Mouse (Mus musculus) forebrain, embryonic 10.5 days (tissue): Measurements from ENCODE around the gene Osbpl8. TPM values are rescaled to one million over a fixed set of nuclear protein-coding genes. Genes with fewer than 3 reads are reported as not detected.
A peak's percentile ranks its signal among the peaks of the same experiment; 100 is the strongest.

Source experiments
- DNase-seq: peaks from one replicate; pipeline ENCODE4 v3.0.0-alpha.2; 2017; ENCODE audit warnings: low spot score; ENCODE audit errors: extremely low spot score
- H3K27ac ChIP-seq: fragments of 300-500 bp; sonication (generic); 2 replicates; pipeline ENCODE4 v1.5.1; 2016; ENCODE audit warnings: mild to moderate bottlenecking
- H3K27me3 ChIP-seq: fragments of 300-500 bp; sonication (generic); 2 replicates; pipeline ENCODE4 v1.6.1; 2016; ENCODE audit warnings: mild to moderate bottlenecking; ENCODE audit not compliant: poor library complexity, severe bottlenecking
- H3K36me3 ChIP-seq: fragments of 300-500 bp; sonication (generic); replicated peaks from 2 replicates; pipeline ENCODE4 v1.6.1; 2016; ENCODE audit warnings: mild to moderate bottlenecking, moderate library complexity
- H3K4me1 ChIP-seq: fragments of 300-500 bp; sonication (generic); 2 replicates; pipeline ENCODE4 v1.6.1; 2016
- H3K4me3 ChIP-seq: fragments of 300-500 bp; sonication (generic); 2 replicates; pipeline ENCODE4 v1.5.1; 2016; ENCODE audit warnings: mild to moderate bottlenecking, moderate library complexity
- H3K9me3 ChIP-seq: fragments of 300-500 bp; sonication (generic); 2 replicates; pipeline ENCODE4 v1.6.1; 2016; ENCODE audit warnings: mild to moderate bottlenecking, moderate library complexity
- WGBS: fragments of 180-500 bp; shearing (Covaris S2); methylation state at CpG from one replicate; pipeline ENCODE4 v1.1.7; 2016; 5-methylcytosine and 5-hydroxymethylcytosine counted together
- polyA plus RNA-seq: library from polyadenylated mRNA; unstranded; fragments of >200 nt; fragmentation: Nextera tagmentation; extraction: Ambion mirVana; gene quantifications from 2 replicates; pipeline ENCODE4 v1.2.1, GENCODE M21; 2016

The Osbpl8 gene
- polyA plus RNA-seq, 1 experiment from 2014 or later = 8.2 TPM

GRCm38 (mm10) chr10:111327957-111328356 lies 163.4 kb downstream of the Osbpl8 start:
- Histone ChIP-seq H3K27me3 (no peaks in the 10 kb centered on the region), H3K27ac (no peak overlapping the region), H3K4me3 (no peak overlapping the region), H3K9me3 (no peaks in the 10 kb centered on the region), H3K4me1 (no peaks in the 10 kb centered on the region), H3K36me3 (no peaks in the 10 kb centered on the region)
- no peak for DNase-seq
- WGBS = 86% methylated on average over 4 of the region's 4 CpGs

- Histone ChIP-seq H3K9me3 (no peaks in the 10 kb centered on the region), H3K27me3 (no peaks in the 10 kb centered on the region), H3K36me3 (no peaks in the 10 kb centered on the region), H3K4me1 (no peaks in the 10 kb centered on the region), H3K27ac (no peak overlapping the region), H3K4me3 (no peak overlapping the region)
- 83% methylated on average over 5 of the region's 5 CpGs for WGBS
- no peak for DNase-seq
Observed at GRCm38 (mm10) chr10:111329326-111329725, 164.8 kb downstream of the Osbpl8 start.

GRCm38 (mm10) chr10:111334902-111335301 lies 170.3 kb downstream of the Osbpl8 start:
- WGBS = 97% methylated on average over 2 of the region's 2 CpGs
- Histone ChIP-seq H3K4me1 (peaks cover 11% of the 10 kb centered on the region), H3K27me3 (no peaks in the 10 kb centered on the region), H3K9me3 (no peaks in the 10 kb centered on the region), H3K36me3 (no peaks in the 10 kb centered on the region), H3K4me3 (no peak overlapping the region), H3K27ac (no peak overlapping the region)
- no peak for DNase-seq

- WGBS = 20% methylated on average over 29 of the region's 29 CpGs
- Histone ChIP-seq H3K9me3 (no peaks in the 10 kb centered on the region), H3K4me1 (peaks cover 11% of the 10 kb centered on the region), H3K4me3 (peak overlapping the region; percentile 30), H3K27me3 (no peaks in the 10 kb centered on the region), H3K36me3 (no peaks in the 10 kb centered on the region), H3K27ac (peak overlapping the region; percentile 42; the same call in 1 of the 2 replicates)
- peak; percentile 41 for DNase-seq
Observed at GRCm38 (mm10) chr10:111335517-111336352, 171.2 kb downstream of the Osbpl8 start.

GRCm38 (mm10) chr10:111336353-111336713 lies 171.8 kb downstream of the Osbpl8 start:
- H3K4me3 ChIP-seq = peak overlapping the region; percentile 30
- H3K27ac ChIP-seq = peak overlapping the region; percentile 42; the same call in 1 of the 2 replicates
- 14% methylated on average over 10 of the region's 10 CpGs for WGBS
- H3K9me3 ChIP-seq = no peaks in the 10 kb centered on the region
- DNase-seq = no peak
- no peaks in the 10 kb centered on the region for H3K36me3 ChIP-seq
- no peaks in the 10 kb centered on the region for H3K27me3 ChIP-seq
- peaks cover 11% of the 10 kb centered on the region for H3K4me1 ChIP-seq

GRCm38 (mm10) chr10:111339296-111339695 lies 174.7 kb downstream of the Osbpl8 start:
- no peaks in the 10 kb centered on the region for H3K27me3 ChIP-seq
- no peak for DNase-seq
- H3K27ac ChIP-seq = no peak overlapping the region
- 92% methylated on average over 11 of the region's 11 CpGs for WGBS
- no peak overlapping the region for H3K4me3 ChIP-seq
- H3K4me1 ChIP-seq = peaks cover 11% of the 10 kb centered on the region
- no peaks in the 10 kb centered on the region for H3K36me3 ChIP-seq
- no peaks in the 10 kb centered on the region for H3K9me3 ChIP-seq

GRCm38 (mm10) chr10:111341761-111342160 lies 177.2 kb downstream of the Osbpl8 start:
- Histone ChIP-seq H3K4me1 (no peaks in the 10 kb centered on the region), H3K9me3 (no peaks in the 10 kb centered on the region), H3K27me3 (no peaks in the 10 kb centered on the region), H3K36me3 (no peaks in the 10 kb centered on the region), H3K4me3 (no peak overlapping the region), H3K27ac (no peak overlapping the region)
- no peak for DNase-seq
- 87% methylated on average over 7 of the region's 7 CpGs for WGBS

GRCm38 (mm10) chr10:111343555-111343954 lies 179.0 kb downstream of the Osbpl8 start:
- 91% methylated on average over 5 of the region's 5 CpGs for WGBS
- no peaks in the 10 kb centered on the region for H3K27me3 ChIP-seq
- no peaks in the 10 kb centered on the region for H3K4me1 ChIP-seq
- H3K27ac ChIP-seq = no peak overlapping the region
- H3K36me3 ChIP-seq = no peaks in the 10 kb centered on the region
- no peaks in the 10 kb centered on the region for H3K9me3 ChIP-seq
- H3K4me3 ChIP-seq = no peak overlapping the region
- no peak for DNase-seq

Other genes starting within 250 kb of the Osbpl8 start
- 197 and 204 TPM in 2 replicates for gene Csrp2, start 245.0 kb upstream of the Osbpl8 start, polyA plus RNA-seq
- 26.7 and 27.9 TPM in 2 replicates for gene Zdhhc17, start 154.6 kb upstream of the Osbpl8 start, polyA plus RNA-seq
- gene Bbs10, start 133.9 kb downstream of the Osbpl8 start, polyA plus RNA-seq = 7.0 and 8.2 TPM in 2 replicates